Mouse (Mus musculus) hindbrain, embryonic 10.5 days (tissue): ENCODE measurements at regions not wholly inside any gene's neighbourhood (a gene's known extent, or its start where the extent isn't known, plus 50 kb on each side); places are given as distances from the start of the nearest gene placed in this dataset.

Experiments used
- DNase-seq: peaks from one replicate; pipeline ENCODE4 v3.0.0-alpha.2; 2017; ENCODE audit warnings: low spot score
- H3K27ac ChIP-seq: fragments of 300-500 bp; sonication (generic); 2 replicates; pipeline ENCODE4 v1.5.1; 2016; ENCODE audit warnings: mild to moderate bottlenecking, moderate library complexity
- H3K27me3 ChIP-seq: fragments of 300-500 bp; sonication (generic); 2 replicates; pipeline ENCODE4 v1.6.1; 2016; ENCODE audit warnings: mild to moderate bottlenecking; ENCODE audit not compliant: poor library complexity, insufficient read depth, severe bottlenecking
- H3K36me3 ChIP-seq: fragments of 300-500 bp; sonication (generic); 2 replicates; pipeline ENCODE4 v1.6.1; 2016; ENCODE audit warnings: mild to moderate bottlenecking, moderate library complexity
- H3K4me1 ChIP-seq: fragments of 300-500 bp; sonication (generic); replicated peaks from 2 replicates; pipeline ENCODE4 v1.6.1; 2016; ENCODE audit warnings: mild to moderate bottlenecking
- H3K4me3 ChIP-seq: fragments of 300-500 bp; sonication (generic); 2 replicates; pipeline ENCODE4 v1.5.1; 2016; ENCODE audit warnings: mild to moderate bottlenecking, moderate library complexity
- H3K9me3 ChIP-seq: fragments of 300-500 bp; sonication (generic); 2 replicates; pipeline ENCODE4 v1.6.1; 2016; ENCODE audit warnings: mild to moderate bottlenecking, moderate library complexity
- WGBS: fragments of 180-500 bp; shearing (Covaris S2); methylation state at CpG from one replicate; pipeline ENCODE4 v1.1.7; 2016; 5-methylcytosine and 5-hydroxymethylcytosine counted together

DNA sequence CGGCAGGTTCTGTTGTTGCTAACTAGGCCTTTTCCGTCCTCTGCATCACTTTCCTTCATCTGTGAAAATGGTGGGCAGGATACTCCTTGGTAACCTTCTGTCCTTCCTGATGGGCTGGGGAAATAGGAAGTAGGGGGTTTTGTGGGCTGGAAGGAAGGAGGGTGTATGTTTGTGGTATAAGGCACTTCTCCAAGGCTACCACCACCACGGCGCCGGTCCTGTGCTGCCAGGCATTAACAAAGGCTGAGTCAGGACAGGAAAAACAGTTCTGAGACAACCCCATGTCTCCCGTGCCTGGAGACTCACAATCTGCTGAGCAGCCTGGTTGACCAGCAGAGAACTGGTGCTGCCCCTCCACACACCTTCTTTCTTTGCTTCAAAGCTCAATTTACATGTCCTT lies 52.2 kb upstream of the Pja1 start:
- no peaks in the 10 kb centered on the region for H3K9me3 ChIP-seq
- 31% methylated on average over 6 of the region's 6 CpGs for WGBS
- peaks cover 98% of the 10 kb centered on the region for H3K27me3 ChIP-seq
- no peaks in the 10 kb centered on the region for H3K36me3 ChIP-seq
- no peak for DNase-seq
- peaks cover 44% of the 10 kb centered on the region for H3K4me1 ChIP-seq
- peak overlapping the region; percentile 78; the same call in 1 of the 2 replicates for H3K27ac ChIP-seq
- H3K4me3 ChIP-seq, result no peak overlapping the region

DNA sequence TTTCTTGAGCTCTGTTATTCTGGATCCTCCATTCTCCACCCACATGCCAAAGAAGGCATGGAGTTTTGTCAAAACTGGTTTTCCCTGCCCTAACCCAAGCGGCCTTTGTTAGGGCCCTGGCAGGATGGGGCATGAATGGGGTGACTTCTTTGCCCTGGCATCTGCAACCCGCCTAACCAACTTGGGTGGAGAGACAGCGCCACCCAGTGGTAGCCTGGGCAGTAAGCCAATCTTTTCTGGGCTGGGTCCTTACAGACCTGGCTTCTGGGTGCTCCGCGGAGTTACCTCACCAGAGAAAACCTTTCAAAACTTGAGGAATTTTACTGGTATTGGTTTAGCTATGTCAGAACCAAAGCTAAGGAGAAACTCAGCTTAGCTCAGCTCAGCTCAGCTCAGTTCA lies 51.8 kb upstream of the Pja1 start:
- H3K36me3 ChIP-seq, result no peaks in the 10 kb centered on the region
- DNase-seq, result peak; percentile 76
- H3K4me1 ChIP-seq, result peaks cover 49% of the 10 kb centered on the region
- peak overlapping the region; percentile 78 for H3K27ac ChIP-seq
- H3K27me3 ChIP-seq, result peaks cover 98% of the 10 kb centered on the region
- H3K9me3 ChIP-seq, result no peaks in the 10 kb centered on the region
- no peak overlapping the region for H3K4me3 ChIP-seq
- 16% methylated on average over 5 of the region's 5 CpGs for WGBS

DNA sequence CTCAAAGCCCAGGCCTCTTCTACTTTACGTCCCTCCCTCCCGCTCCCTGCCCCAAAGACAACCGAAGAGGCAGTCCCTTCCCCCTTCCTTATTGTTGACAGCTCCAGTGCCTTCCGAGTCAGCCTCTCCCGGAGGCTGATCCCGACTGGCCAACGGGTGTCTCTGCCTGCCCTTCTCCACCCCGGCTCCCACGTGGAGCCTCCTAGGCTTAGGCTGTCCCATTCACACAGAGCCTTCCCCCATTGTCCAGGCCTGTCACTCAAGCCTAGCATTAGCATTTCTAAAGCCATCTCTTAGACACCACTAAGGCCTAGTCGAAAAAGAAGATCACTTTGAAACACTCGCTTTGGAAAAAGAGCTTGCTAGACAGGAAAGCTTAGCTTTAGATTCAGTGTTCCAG lies 51.2 kb upstream of the Pja1 start:
- Histone ChIP-seq H3K9me3 (no peaks in the 10 kb centered on the region), H3K4me1 (peaks cover 54% of the 10 kb centered on the region), H3K4me3 (no peak overlapping the region), H3K27me3 (peaks cover 98% of the 10 kb centered on the region), H3K27ac (peak overlapping the region; percentile 78), H3K36me3 (no peaks in the 10 kb centered on the region)
- WGBS, result 29% methylated on average over 11 of the region's 11 CpGs
- DNase-seq, result peak; percentile 81

DNA sequence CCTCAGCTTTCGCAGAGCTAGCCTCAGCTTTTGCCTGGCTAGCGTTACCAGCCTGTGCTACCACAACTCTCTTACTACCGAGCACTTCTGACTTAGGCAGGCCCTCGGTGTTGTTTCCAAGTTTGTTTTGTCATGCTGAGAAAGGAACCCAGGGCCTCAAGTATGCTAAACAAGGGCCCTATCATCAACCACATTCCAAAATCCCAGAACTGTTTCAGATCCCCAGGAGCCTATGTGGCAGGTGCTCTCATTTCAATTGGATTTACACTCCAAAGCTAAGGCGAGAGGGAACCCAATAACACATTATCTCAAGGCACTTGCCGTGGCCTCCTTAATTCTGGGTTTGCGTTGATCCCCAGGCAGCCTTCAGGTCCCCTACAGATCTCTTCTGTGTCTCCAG lies 50.8 kb upstream of the Pja1 start:
- Histone ChIP-seq H3K4me3 (no peak overlapping the region), H3K4me1 (peaks cover 58% of the 10 kb centered on the region), H3K9me3 (no peaks in the 10 kb centered on the region), H3K36me3 (no peaks in the 10 kb centered on the region), H3K27me3 (peaks cover 100% of the 10 kb centered on the region), H3K27ac (peak overlapping the region; percentile 51)
- 28% methylated on average over 7 of the region's 7 CpGs for WGBS
- no peak for DNase-seq
